Mouse (Mus musculus) forebrain, embryonic 10.5 days (tissue): ENCODE results near the gene Vmn2r65. TPM values are rescaled to one million over a fixed set of nuclear protein-coding genes. Genes with fewer than 3 reads are reported as not detected.

Experiments
- DNase-seq: peaks from one replicate; pipeline ENCODE4 v3.0.0-alpha.2; 2017; ENCODE audit warnings: low spot score; ENCODE audit errors: extremely low spot score
- H3K27ac ChIP-seq: fragments of 300-500 bp; sonication (generic); 2 replicates; pipeline ENCODE4 v1.5.1; 2016; ENCODE audit warnings: mild to moderate bottlenecking
- H3K27me3 ChIP-seq: fragments of 300-500 bp; sonication (generic); 2 replicates; pipeline ENCODE4 v1.6.1; 2016; ENCODE audit warnings: mild to moderate bottlenecking; ENCODE audit not compliant: poor library complexity, severe bottlenecking
- H3K36me3 ChIP-seq: fragments of 300-500 bp; sonication (generic); replicated peaks from 2 replicates; pipeline ENCODE4 v1.6.1; 2016; ENCODE audit warnings: mild to moderate bottlenecking, moderate library complexity
- H3K4me1 ChIP-seq: fragments of 300-500 bp; sonication (generic); 2 replicates; pipeline ENCODE4 v1.6.1; 2016
- H3K4me3 ChIP-seq: fragments of 300-500 bp; sonication (generic); 2 replicates; pipeline ENCODE4 v1.5.1; 2016; ENCODE audit warnings: mild to moderate bottlenecking, moderate library complexity
- H3K9me3 ChIP-seq: fragments of 300-500 bp; sonication (generic); 2 replicates; pipeline ENCODE4 v1.6.1; 2016; ENCODE audit warnings: mild to moderate bottlenecking, moderate library complexity
- WGBS: fragments of 180-500 bp; shearing (Covaris S2); methylation state at CpG from one replicate; pipeline ENCODE4 v1.1.7; 2016; 5-methylcytosine and 5-hydroxymethylcytosine counted together
- polyA plus RNA-seq: library from polyadenylated mRNA; unstranded; fragments of >200 nt; fragmentation: Nextera tagmentation; extraction: Ambion mirVana; gene quantifications from 2 replicates; pipeline ENCODE4 v1.2.1, GENCODE M21; 2016

Vmn2r65 gene
- not detected in 2 replicates for polyA plus RNA-seq

GRCm38 (mm10) chr7:84964015-84964414, at the start of gene Vmn2r65:
TSS of gene Vmn2r65 (minus strand) at chr7:84964115.
- Histone ChIP-seq H3K36me3 (no peaks in the 10 kb centered on the region), H3K27ac (no peak within 1 kb of the TSS), H3K9me3 (peaks cover 6% of the 10 kb centered on the region; the same call in 1 of the 2 replicates), H3K27me3 (no peaks in the 10 kb centered on the region), H3K4me3 (no peak within 1 kb of the TSS), H3K4me1 (no peaks in the 10 kb centered on the region)
- no peak for DNase-seq
- WGBS = 64% methylated on average over 1 of the region's 1 CpGs

- 93% methylated on average over 1 of the region's 1 CpGs for WGBS
- H3K36me3 ChIP-seq = no peaks in the 10 kb centered on the region
Observed at GRCm38 (mm10) chr7:85012168-85012567, 48.3 kb upstream of the Vmn2r65 start, which contains the start of gene Vmn2r66. TSS of gene Vmn2r66 (minus strand) at chr7:85012268.

GRCm38 (mm10) chr7:84996694-84997093, 32.8 kb upstream of the Vmn2r65 start:
- 84% methylated on average over 2 of the region's 2 CpGs for WGBS
- no peaks in the 10 kb centered on the region; the same call in 1 of the 2 replicates for H3K9me3 ChIP-seq
- no peaks in the 10 kb centered on the region for H3K36me3 ChIP-seq
- no peak for DNase-seq
- H3K4me1 ChIP-seq = no peaks in the 10 kb centered on the region
- no peaks in the 10 kb centered on the region for H3K27me3 ChIP-seq
- no peak overlapping the region for H3K4me3 ChIP-seq
- no peak overlapping the region for H3K27ac ChIP-seq

More at GRCm38 (mm10) chr7:85012168-85012567, 48.3 kb upstream of the Vmn2r65 start, which contains the start of gene Vmn2r66:
- Histone ChIP-seq H3K4me1 (no peaks in the 10 kb centered on the region), H3K9me3 (peaks cover 10% of the 10 kb centered on the region; the same call in 1 of the 2 replicates), H3K4me3 (no peak within 1 kb of the TSS), H3K27me3 (no peaks in the 10 kb centered on the region), H3K27ac (no peak within 1 kb of the TSS)
- DNase-seq = no peak

Other genes starting within 250 kb of the Vmn2r65 start
- 0.12 TPM in 1 of 2 replicates, not detected in the other for gene Olfr291, start 110.6 kb downstream of the Vmn2r65 start, polyA plus RNA-seq
- not detected in 2 replicates for gene Vmn2r66, start 48.2 kb upstream of the Vmn2r65 start, polyA plus RNA-seq
- gene Vmn2r67, start 191.9 kb upstream of the Vmn2r65 start, polyA plus RNA-seq = not detected in 2 replicates